Mouse (Mus musculus) forebrain, embryonic 12.5 days (tissue): ENCODE data around the gene 2610528J11Rik. TPM values are rescaled to one million over a fixed set of nuclear protein-coding genes. Genes with fewer than 3 reads are reported as not detected.
A peak's percentile ranks its signal among the peaks of the same experiment; 100 is the strongest.

Source experiments
- ATAC-seq: fragments of 200-750 bp; cut with Nextera tagmentation; 2 replicates; pipeline ENCODE4 v1.8.0; 2017; ENCODE audit warnings: moderate TSS enrichment; ENCODE audit not compliant: low FRiP score
- H3K27ac ChIP-seq: fragments of 300-500 bp; sonication (generic); 2 replicates; pipeline ENCODE4 v1.5.1; 2016; ENCODE audit warnings: mild to moderate bottlenecking
- H3K27me3 ChIP-seq: fragments of 300-500 bp; sonication (generic); 2 replicates; pipeline ENCODE4 v1.6.1; 2016; ENCODE audit warnings: mild to moderate bottlenecking
- H3K36me3 ChIP-seq: fragments of 300-500 bp; sonication (generic); replicated peaks from 2 replicates; pipeline ENCODE4 v1.6.1; 2016; ENCODE audit warnings: mild to moderate bottlenecking
- H3K4me1 ChIP-seq: fragments of 300-500 bp; sonication (generic); 2 replicates; pipeline ENCODE4 v1.6.1; 2016
- H3K4me2 ChIP-seq: fragments of 300-500 bp; sonication (generic); 2 replicates; pipeline ENCODE4 v1.6.1; 2016; ENCODE audit warnings: mild to moderate bottlenecking, moderate library complexity
- H3K4me3 ChIP-seq: fragments of 300-500 bp; sonication (generic); replicated peaks from 2 replicates; pipeline ENCODE4 v1.5.1; 2016; ENCODE audit warnings: mild to moderate bottlenecking
- H3K9ac ChIP-seq: fragments of 300-500 bp; sonication (generic); 2 replicates; pipeline ENCODE4 v1.6.1; 2016; ENCODE audit warnings: mild to moderate bottlenecking
- H3K9me3 ChIP-seq: fragments of 300-500 bp; sonication (generic); 2 replicates; pipeline ENCODE4 v1.6.1; 2016
- WGBS: fragments of 180-500 bp; shearing (Covaris S2); methylation state at CpG from one replicate; pipeline ENCODE4 v1.1.7; 2016; 5-methylcytosine and 5-hydroxymethylcytosine counted together
- polyA plus RNA-seq: library from polyadenylated mRNA; unstranded; fragments of >200 nt; fragmentation: Nextera tagmentation; extraction: Ambion mirVana; gene quantifications from 2 replicates; pipeline ENCODE4 v1.2.1, GENCODE M21; 2016

The 2610528J11Rik gene
- polyA plus RNA-seq, 1 experiment from 2014 or later = 0.27 TPM

DNA sequence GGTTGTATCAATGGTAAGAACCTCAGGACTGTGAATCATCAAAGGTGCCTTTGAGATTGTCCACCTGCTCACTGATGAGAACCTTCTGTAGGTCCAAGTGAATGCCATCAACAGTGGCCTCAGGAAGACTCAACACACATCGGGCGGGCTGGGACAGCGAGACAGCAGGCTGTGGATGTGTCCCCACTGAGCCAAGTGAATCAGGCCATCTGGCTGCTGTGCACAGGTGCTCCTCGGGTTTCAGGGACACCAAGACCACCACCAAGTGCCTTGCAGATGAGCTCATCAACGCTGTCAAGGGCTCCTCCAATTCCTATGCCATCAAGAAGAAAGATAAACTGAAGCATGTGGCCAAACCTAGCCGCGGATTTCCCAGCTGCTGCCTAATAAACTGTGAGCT is 4.6 kb upstream of the 2610528J11Rik start:
- H3K36me3 ChIP-seq = no peaks in the 10 kb centered on the region
- H3K9ac ChIP-seq = no peak overlapping the region
- 90% methylated on average over 7 of the region's 7 CpGs for WGBS
- no peaks in the 10 kb centered on the region for H3K9me3 ChIP-seq
- H3K4me2 ChIP-seq = no peak overlapping the region
- peaks cover 3% of the 10 kb centered on the region; the same call in 1 of the 2 replicates for H3K27me3 ChIP-seq
- peaks cover 8% of the 10 kb centered on the region for H3K4me1 ChIP-seq
- no peak for ATAC-seq
- H3K27ac ChIP-seq = no peak overlapping the region
- no peak overlapping the region for H3K4me3 ChIP-seq

DNA sequence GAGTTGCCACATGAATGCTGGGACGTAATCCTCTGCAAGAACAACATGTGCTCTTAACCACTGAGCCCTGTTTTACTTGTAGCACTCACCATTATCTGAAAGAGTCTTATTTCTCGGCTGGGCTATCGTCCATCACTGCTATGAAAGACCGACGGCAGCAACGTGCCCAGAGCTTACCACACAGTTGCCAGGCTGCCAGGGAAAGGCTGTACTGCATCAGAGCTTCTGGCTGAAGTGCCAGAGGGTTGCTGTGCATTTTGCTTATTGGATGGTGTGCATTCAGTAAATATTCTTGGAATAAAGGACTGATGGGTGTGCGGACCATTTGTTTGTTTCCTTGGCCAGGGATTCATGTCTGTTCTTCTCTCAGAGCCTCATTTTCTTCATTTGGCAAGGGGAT is 2.8 kb upstream of the 2610528J11Rik start:
- no peaks in the 10 kb centered on the region for H3K27me3 ChIP-seq
- H3K4me1 ChIP-seq = peaks cover 2% of the 10 kb centered on the region; the same call in 1 of the 2 replicates
- no peak for ATAC-seq
- no peak overlapping the region for H3K4me3 ChIP-seq
- no peak overlapping the region for H3K27ac ChIP-seq
- H3K9ac ChIP-seq = no peak overlapping the region
- no peaks in the 10 kb centered on the region for H3K36me3 ChIP-seq
- H3K9me3 ChIP-seq = no peaks in the 10 kb centered on the region
- WGBS = 83% methylated on average over 7 of the region's 7 CpGs
- no peak overlapping the region for H3K4me2 ChIP-seq

DNA sequence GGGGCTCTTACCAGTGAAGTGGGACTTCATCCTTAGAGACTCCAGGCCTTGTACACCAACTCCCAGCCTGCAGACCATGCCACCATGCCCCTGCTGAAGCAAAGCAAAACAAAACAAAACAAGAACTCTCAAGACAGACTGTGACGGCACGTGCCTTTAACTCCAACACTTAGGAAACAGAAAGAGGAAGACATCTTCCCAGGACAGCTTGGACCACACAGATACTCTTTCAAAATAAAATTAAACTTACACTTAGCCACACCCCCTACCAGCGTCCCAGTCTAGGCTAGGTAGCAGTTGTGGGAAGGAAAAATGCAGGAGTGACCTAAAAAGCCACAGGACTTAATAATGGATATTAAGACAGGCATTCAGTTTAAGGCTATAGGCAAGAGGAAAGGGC is 1.0 kb upstream of the 2610528J11Rik start:
- Histone ChIP-seq H3K4me3 (no peak overlapping the region), H3K4me1 (peaks cover 2% of the 10 kb centered on the region; the same call in 1 of the 2 replicates), H3K9ac (no peak overlapping the region), H3K27me3 (no peaks in the 10 kb centered on the region), H3K4me2 (no peak overlapping the region), H3K9me3 (no peaks in the 10 kb centered on the region), H3K27ac (no peak overlapping the region), H3K36me3 (no peaks in the 10 kb centered on the region)
- WGBS = 71% methylated on average over 3 of the region's 3 CpGs
- ATAC-seq = no peak

DNA sequence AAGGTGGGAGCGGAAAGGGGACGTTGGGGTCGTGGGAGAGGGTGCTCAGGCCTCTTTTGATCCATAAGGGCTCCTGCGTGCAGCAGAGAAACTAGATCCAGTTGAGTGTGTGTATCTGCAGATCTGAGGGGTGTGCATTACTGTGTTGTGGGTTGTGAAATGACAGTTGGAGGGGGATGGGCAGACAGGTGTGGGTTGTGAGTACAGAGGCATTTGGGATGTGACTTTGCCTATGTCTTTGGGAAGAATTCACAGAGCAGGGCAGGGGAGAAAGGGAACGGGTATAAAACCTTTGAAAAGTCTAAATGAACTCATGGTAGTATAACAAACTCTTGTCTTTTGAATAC is 509 bp downstream of the 2610528J11Rik start:
- Histone ChIP-seq H3K4me1 (peaks cover 9% of the 10 kb centered on the region; the same call in 1 of the 2 replicates), H3K36me3 (no peaks in the 10 kb centered on the region), H3K9me3 (no peaks in the 10 kb centered on the region), H3K27me3 (no peaks in the 10 kb centered on the region), H3K4me3 (no peak overlapping the region), H3K9ac (no peak overlapping the region), H3K4me2 (no peak overlapping the region), H3K27ac (no peak overlapping the region)
- no peak for ATAC-seq
- 32% methylated on average over 5 of the region's 5 CpGs for WGBS

DNA sequence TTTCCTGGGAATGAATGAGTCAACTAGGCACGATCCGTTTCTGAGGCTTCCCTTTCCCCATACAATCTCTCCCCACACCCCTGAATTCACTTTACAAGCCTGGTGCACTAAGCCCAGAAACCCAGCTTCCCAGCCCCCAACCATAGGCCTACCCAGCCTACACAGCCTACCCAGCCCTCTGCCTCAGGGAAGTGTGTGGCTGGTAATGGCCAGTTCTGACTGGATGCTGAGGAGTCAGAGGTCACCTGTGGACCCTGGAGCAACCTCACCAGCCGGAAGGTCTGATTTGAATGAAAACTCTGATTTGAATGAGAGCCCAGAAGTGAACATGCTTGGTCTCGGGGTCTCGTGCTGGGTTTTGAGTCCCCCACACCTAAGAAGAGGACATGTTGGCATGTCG is 921 bp downstream of the 2610528J11Rik start:
- H3K4me2 ChIP-seq = no peak overlapping the region
- peaks cover 9% of the 10 kb centered on the region; the same call in 1 of the 2 replicates for H3K4me1 ChIP-seq
- WGBS = 82% methylated on average over 6 of the region's 6 CpGs
- no peaks in the 10 kb centered on the region for H3K27me3 ChIP-seq
- H3K27ac ChIP-seq = no peak overlapping the region
- no peak overlapping the region for H3K9ac ChIP-seq
- H3K9me3 ChIP-seq = no peaks in the 10 kb centered on the region
- H3K36me3 ChIP-seq = no peaks in the 10 kb centered on the region
- no peak for ATAC-seq
- no peak overlapping the region for H3K4me3 ChIP-seq

DNA sequence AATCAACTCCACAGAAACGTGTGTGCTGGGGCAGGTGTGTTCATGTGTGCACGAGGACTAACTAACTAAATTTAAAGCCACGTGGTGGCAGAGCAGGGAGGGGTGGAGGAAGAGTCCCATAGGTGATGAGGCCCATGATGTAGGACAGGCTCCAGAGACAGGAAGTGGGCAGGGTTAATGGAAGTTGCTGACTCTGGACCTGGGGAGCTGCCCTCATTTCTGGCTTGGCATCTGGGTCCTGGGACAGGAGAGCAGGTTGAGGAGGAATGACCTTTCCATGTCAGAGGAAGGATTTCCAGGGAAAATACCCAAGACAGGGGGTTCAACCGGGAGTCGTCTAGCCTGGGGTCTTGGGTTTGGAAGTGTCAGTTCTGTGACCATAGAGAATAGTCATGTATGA is 5.9 kb downstream of the 2610528J11Rik start:
- H3K27me3 ChIP-seq = no peaks in the 10 kb centered on the region

DNA sequence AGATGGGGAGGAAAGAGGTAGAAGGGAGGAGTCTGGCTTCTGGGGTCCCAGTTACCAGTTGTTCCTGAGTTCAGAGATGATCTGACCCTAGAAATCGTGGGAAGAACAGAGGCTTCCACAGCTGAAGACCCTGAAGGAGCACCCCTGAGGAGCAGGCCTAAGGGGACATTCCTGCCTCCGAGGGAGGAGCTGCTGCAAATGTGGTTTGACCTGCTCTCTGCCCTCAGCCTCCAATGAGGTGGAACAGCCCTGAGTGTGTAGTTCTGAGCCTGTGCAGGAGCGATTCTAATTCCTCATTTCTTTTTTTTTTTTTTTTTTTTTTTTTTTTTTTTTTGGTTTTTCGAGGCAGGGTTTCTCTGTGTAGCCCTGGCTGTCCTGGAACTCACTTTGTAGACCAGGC is 6.4 kb downstream of the 2610528J11Rik start:
- 57% methylated on average over 3 of the region's 4 CpGs for WGBS

More for the DNA sequence above, 5.9 kb downstream of the 2610528J11Rik start:
- H3K9ac ChIP-seq = no peak overlapping the region
- no peaks in the 10 kb centered on the region for H3K9me3 ChIP-seq
- no peak for ATAC-seq
- H3K36me3 ChIP-seq = no peaks in the 10 kb centered on the region
- 79% methylated on average over 5 of the region's 5 CpGs for WGBS
- no peak overlapping the region for H3K4me2 ChIP-seq
- H3K4me1 ChIP-seq = peaks cover 7% of the 10 kb centered on the region; the same call in 1 of the 2 replicates
- no peak overlapping the region for H3K4me3 ChIP-seq
- H3K27ac ChIP-seq = no peak overlapping the region

DNA sequence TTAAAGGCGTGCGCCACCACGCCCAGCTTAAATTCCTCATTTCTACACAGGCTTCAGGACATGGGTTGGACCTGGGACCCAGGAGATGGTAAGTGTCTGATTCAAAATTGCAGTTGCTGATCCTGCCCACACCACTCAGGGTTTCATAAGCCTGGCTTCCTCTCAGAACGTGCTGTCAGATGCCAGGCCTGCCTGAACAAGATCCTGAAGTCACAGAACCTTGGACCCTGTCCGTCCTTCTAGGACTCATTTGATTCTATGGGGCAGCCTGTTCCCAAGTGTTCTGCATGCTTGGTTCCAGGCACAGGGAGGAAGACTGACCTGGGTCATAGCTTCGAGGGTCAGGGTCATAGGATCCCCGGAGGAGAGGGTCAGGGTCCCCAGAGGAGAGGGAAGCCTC is 6.8 kb downstream of the 2610528J11Rik start:
- H3K27ac ChIP-seq = no peak overlapping the region
- H3K9me3 ChIP-seq = no peaks in the 10 kb centered on the region
- H3K36me3 ChIP-seq = no peaks in the 10 kb centered on the region
- H3K4me2 ChIP-seq = no peak overlapping the region
- 85% methylated on average over 7 of the region's 7 CpGs for WGBS
- 0 out of 2 replicates have a peak, but pooled peaks cover 3% of the 10 kb centered on the region for H3K27me3 ChIP-seq
- H3K9ac ChIP-seq = no peak overlapping the region
- ATAC-seq = no peak
- H3K4me3 ChIP-seq = no peak overlapping the region
- H3K4me1 ChIP-seq = peaks cover 7% of the 10 kb centered on the region; the same call in 1 of the 2 replicates

More for the DNA sequence above, 6.4 kb downstream of the 2610528J11Rik start:
- ATAC-seq = no peak
- Histone ChIP-seq H3K4me2 (no peak overlapping the region), H3K9ac (no peak overlapping the region), H3K4me3 (no peak overlapping the region), H3K36me3 (no peaks in the 10 kb centered on the region), H3K4me1 (peaks cover 7% of the 10 kb centered on the region; the same call in 1 of the 2 replicates), H3K9me3 (no peaks in the 10 kb centered on the region), H3K27ac (no peak overlapping the region), H3K27me3 (0 out of 2 replicates have a peak, but pooled peaks cover under 1% of the 10 kb centered on the region)

DNA sequence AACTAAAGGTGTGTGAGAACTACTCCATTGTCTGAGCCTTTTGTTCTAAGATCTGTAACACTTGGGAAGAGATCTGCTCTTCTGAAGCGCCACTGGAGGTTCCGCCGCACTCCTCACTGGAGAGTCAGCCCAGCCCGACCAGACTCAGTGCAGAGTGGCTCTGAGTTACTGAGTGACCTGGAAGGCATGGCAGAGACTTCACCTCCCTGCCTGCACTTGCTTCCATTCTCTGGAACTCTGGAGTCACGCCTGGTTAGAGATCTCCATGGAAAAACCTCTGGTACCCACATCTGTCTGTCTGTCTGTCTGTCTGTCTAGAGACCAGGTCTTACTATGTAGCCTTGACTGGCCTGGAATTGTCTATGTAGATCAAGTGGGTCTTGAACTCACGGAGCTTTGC is 8.8 kb downstream of the 2610528J11Rik start:
- no peak overlapping the region for H3K27ac ChIP-seq
- no peak overlapping the region for H3K4me3 ChIP-seq
- H3K27me3 ChIP-seq = peaks cover 3% of the 10 kb centered on the region; the same call in 1 of the 2 replicates
- H3K36me3 ChIP-seq = no peaks in the 10 kb centered on the region
- WGBS = 80% methylated on average over 6 of the region's 6 CpGs
- peaks cover 7% of the 10 kb centered on the region; the same call in 1 of the 2 replicates for H3K4me1 ChIP-seq
- H3K9me3 ChIP-seq = no peaks in the 10 kb centered on the region
- no peak for ATAC-seq
- no peak overlapping the region for H3K4me2 ChIP-seq
- no peak overlapping the region for H3K9ac ChIP-seq

DNA sequence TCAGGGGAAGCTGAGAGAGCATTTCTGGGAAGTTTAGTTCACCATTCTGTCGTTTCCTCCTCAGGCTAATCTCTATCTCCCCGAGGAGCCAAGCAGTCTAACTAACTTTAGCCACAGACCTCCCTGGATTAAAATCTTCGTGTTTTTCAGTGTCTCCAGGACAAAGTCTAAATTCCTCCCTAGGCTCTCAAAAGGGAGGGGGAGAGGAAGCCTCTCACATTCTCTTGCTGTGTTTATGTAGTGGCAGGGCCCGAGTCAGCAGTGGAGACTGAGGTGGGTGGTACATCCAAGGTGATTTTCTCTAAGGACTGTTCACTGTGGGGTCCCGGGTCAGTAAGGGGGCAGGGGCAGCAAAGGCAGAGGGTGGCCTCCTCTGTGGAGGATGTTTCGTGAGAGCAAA is 11.0 kb downstream of the 2610528J11Rik start:
- no peak overlapping the region for H3K4me2 ChIP-seq
- no peaks in the 10 kb centered on the region for H3K4me1 ChIP-seq
- H3K27me3 ChIP-seq = peaks cover 18% of the 10 kb centered on the region
- H3K9me3 ChIP-seq = no peaks in the 10 kb centered on the region
- WGBS = 53% methylated on average over 6 of the region's 6 CpGs
- H3K36me3 ChIP-seq = no peaks in the 10 kb centered on the region
- no peak for ATAC-seq
- H3K9ac ChIP-seq = no peak overlapping the region
- no peak overlapping the region for H3K4me3 ChIP-seq
- H3K27ac ChIP-seq = no peak overlapping the region

DNA sequence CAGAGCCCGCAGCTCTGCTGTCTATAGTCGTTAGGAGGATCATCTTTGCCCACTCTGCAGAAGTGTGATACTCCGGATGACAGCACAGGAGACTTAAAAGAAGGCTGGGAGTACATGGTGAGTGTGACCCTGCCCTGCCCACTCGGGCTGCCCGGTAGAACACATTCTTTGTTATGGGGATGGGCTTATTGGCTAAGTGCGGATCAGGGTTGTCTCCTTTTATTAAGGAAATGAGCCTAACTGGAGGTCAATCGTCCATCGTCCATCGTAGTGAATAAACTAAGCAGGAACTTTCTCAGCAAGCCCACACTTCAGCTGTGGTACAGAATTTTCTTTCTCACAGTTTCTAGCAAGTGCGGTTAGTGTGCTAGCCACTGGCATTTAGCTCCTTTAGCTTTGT is 13.1 kb downstream of the 2610528J11Rik start:
- Histone ChIP-seq H3K4me2 (no peak overlapping the region), H3K9ac (no peak overlapping the region), H3K27ac (no peak overlapping the region), H3K4me3 (no peak overlapping the region), H3K27me3 (peaks cover 23% of the 10 kb centered on the region), H3K36me3 (no peaks in the 10 kb centered on the region), H3K9me3 (no peaks in the 10 kb centered on the region), H3K4me1 (peaks cover 9% of the 10 kb centered on the region; the same call in 1 of the 2 replicates)
- 8% methylated on average over 10 of the region's 10 CpGs for WGBS
- no peak for ATAC-seq

DNA sequence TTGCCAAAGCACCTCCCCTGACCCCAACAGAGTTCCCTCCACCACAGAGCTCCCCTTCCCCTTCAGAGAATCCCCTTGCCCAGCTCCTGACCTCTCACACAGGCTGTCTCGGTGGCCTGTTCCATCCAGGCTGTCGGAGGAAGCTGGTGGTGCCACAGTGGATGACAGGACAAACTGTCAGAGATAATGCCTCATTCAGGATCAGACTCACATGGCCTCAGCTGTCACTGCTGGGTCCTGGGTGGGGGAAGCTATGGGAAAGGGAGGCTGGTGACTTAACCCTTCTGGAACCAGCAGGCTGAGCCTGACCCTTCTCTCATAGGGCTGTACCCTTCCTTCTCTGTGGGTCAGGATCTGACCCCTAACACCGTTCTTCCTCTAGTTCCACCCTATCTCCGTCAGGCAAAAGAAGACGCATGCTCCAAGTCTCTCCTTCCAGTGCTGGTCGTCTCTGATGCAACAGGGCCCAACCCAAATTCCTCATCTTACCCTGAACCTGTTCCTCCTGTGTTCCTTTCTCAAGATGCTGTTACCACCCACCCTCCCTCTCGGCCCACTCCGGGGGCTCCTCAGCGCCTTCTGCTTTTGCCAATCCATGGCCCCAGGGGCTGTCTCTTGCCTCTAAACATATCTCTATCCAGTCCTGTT is 15.8 kb downstream of the 2610528J11Rik start:
- ATAC-seq = no peak
- Histone ChIP-seq H3K4me3 (no peak overlapping the region), H3K36me3 (no peaks in the 10 kb centered on the region), H3K4me1 (peaks cover 9% of the 10 kb centered on the region; the same call in 1 of the 2 replicates), H3K9me3 (0 out of 2 replicates have a peak, but pooled peaks cover 3% of the 10 kb centered on the region), H3K27me3 (peaks cover 23% of the 10 kb centered on the region), H3K27ac (no peak overlapping the region), H3K4me2 (peak overlapping the region; percentile 57; the same call in 1 of the 2 replicates), H3K9ac (no peak overlapping the region)
- WGBS = 69% methylated on average over 9 of the region's 9 CpGs

DNA sequence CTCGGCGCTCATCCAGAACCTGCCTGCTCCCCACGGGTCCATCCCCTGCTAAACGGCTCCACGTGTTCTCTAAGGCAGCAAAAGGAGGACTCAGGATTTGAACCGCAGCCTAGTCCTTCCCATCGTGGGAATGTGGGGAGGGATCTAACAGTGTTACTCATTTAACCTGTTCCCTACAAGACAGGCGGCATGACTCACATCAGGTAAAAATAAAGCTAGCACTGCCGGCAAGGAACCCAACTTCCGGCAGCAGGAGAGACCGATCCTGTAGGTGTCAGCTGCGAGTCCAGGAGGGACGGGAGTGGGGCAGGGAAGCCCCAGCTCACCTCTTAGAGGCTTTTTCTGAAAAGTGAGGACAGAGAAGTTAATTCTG is 16.3 kb downstream of the 2610528J11Rik start:
- ATAC-seq = no peak
- Histone ChIP-seq H3K27ac (no peak overlapping the region), H3K9me3 (0 out of 2 replicates have a peak, but pooled peaks cover 3% of the 10 kb centered on the region), H3K9ac (no peak overlapping the region), H3K4me2 (peak overlapping the region; percentile 57), H3K4me3 (peak overlapping the region; percentile 29; the same call in 1 of the 2 replicates), H3K27me3 (peaks cover 23% of the 10 kb centered on the region), H3K4me1 (peaks cover 9% of the 10 kb centered on the region; the same call in 1 of the 2 replicates), H3K36me3 (no peaks in the 10 kb centered on the region)
- WGBS = 21% methylated on average over 13 of the region's 13 CpGs
